Mouse (Mus musculus) myocyte (in vitro differentiated cells): ENCODE data around the gene Gm9376. TPM values are rescaled to one million over a fixed set of nuclear protein-coding genes. Genes with fewer than 3 reads are reported as not detected.

Source experiments
- H3K27me3 ChIP-seq: one replicate; pipeline ENCODE4 v1.6.1; 2011; ENCODE audit not compliant: control insufficient read depth, insufficient read depth, insufficient read length
- H3K36me3 ChIP-seq: one replicate; pipeline ENCODE4 v1.6.1; 2011; ENCODE audit not compliant: control insufficient read depth, insufficient read depth
- H3K4me2 ChIP-seq: one replicate; pipeline ENCODE4 v1.6.1; 2011; ENCODE audit warnings: low read depth, control low read depth
- H3K4me3 ChIP-seq: one replicate; pipeline ENCODE4 v1.5.1; 2011; ENCODE audit warnings: mild to moderate bottlenecking, control low read depth, moderate library complexity
- H3K79me2 ChIP-seq: one replicate; pipeline ENCODE4 v1.6.1; 2011; ENCODE audit not compliant: control insufficient read depth, insufficient read depth
- H3ac ChIP-seq: one replicate; pipeline ENCODE4 v1.6.1; 2011; ENCODE audit not compliant: control insufficient read depth, insufficient read length
- CEBPB ChIP-seq: IDR thresholded peaks from 2 replicates; pipeline ENCODE4 v1.6.1; 2011; ENCODE audit warnings: mild to moderate bottlenecking, moderate library complexity; ENCODE audit not compliant: poor library complexity, insufficient read depth, severe bottlenecking
- E2F4 ChIP-seq: IDR thresholded peaks from one replicate; pipeline ENCODE4 v1.6.1; 2011; ENCODE audit warnings: mild to moderate bottlenecking, control low read depth, moderate library complexity; ENCODE audit not compliant: insufficient read depth
- MAX ChIP-seq: IDR thresholded peaks from one replicate; pipeline ENCODE4 v1.6.1; 2011; ENCODE audit warnings: low read depth, mild to moderate bottlenecking, control low read depth
- MYOD1 ChIP-seq, 3 experiments: IDR thresholded peaks; one replicate each; pipeline ENCODE4 v1.6.1; 2011; ENCODE audit warnings: control low read depth in 2 of 3, low read depth in 2 of 3, mild to moderate bottlenecking in 2 of 3, moderate library complexity in 1 of 3; ENCODE audit not compliant: insufficient read length in 2 of 3, control insufficient read depth in 1 of 3
- MYOG ChIP-seq, 3 experiments: IDR thresholded peaks; one replicate each; pipeline ENCODE4 v1.6.1; 2011; ENCODE audit warnings: control low read depth in 2 of 3, low read depth in 2 of 3, mild to moderate bottlenecking in 2 of 3; ENCODE audit not compliant: insufficient read length in 2 of 3, control insufficient read depth in 1 of 3, insufficient read depth in 1 of 3
- POLR2A ChIP-seq: IDR thresholded peaks from one replicate; pipeline ENCODE4 v1.6.1; 2011; ENCODE audit warnings: low read depth, mild to moderate bottlenecking, control low read depth, moderate library complexity; ENCODE audit not compliant: insufficient read length
- POLR2AphosphoS2 ChIP-seq: IDR thresholded peaks from one replicate; pipeline ENCODE4 v1.6.1; 2011; ENCODE audit warnings: low read depth, control low read depth; ENCODE audit not compliant: insufficient read length
- REST ChIP-seq: IDR thresholded peaks from one replicate; pipeline ENCODE4 v1.6.1; 2011; ENCODE audit warnings: mild to moderate bottlenecking, control low read depth, moderate library complexity; ENCODE audit not compliant: insufficient read depth, insufficient read length
- SRF ChIP-seq: IDR thresholded peaks from one replicate; pipeline ENCODE4 v1.6.1; 2011; ENCODE audit warnings: low read depth; ENCODE audit not compliant: control insufficient read depth, insufficient read length
- TCF12 ChIP-seq: IDR thresholded peaks from one replicate; pipeline ENCODE4 v1.6.1; 2011; ENCODE audit warnings: mild to moderate bottlenecking, control low read depth; ENCODE audit not compliant: poor library complexity, insufficient read depth, severe bottlenecking
- TCF3 ChIP-seq: IDR thresholded peaks from one replicate; pipeline ENCODE4 v1.6.1; 2011; ENCODE audit warnings: low read depth, control low read depth; ENCODE audit not compliant: insufficient read length
- USF1 ChIP-seq: IDR thresholded peaks from one replicate; pipeline ENCODE4 v1.6.1; 2011; ENCODE audit warnings: low read depth, mild to moderate bottlenecking, control low read depth, moderate library complexity
- polyA plus RNA-seq: library from polyadenylated mRNA; unstranded; fragments of >200 nt; fragmentation: generic; extraction: Trizol; gene quantifications from one replicate; pipeline ENCODE4 v1.2.1, GENCODE M21; 2012; ENCODE audit warnings: missing spikeins

Gm9376 gene
- polyA plus RNA-seq, 1 experiment: not detected

GRCm38 (mm10) chr14:118282917-118283316 lies 16.2 kb downstream of the Gm9376 start:
- TF ChIP-seq TCF3: no peak
- TF ChIP-seq POLR2AphosphoS2: no peak
- no peak for TF ChIP-seq MYOG (IDR thresholded peaks at IDR 0.05; ENCODE audit: control insufficient read depth in 1 of 3, insufficient read depth in 1 of 3, insufficient read length in 2 of 3, low read depth in 2 of 3)
- TF ChIP-seq MAX: no peak
- TF ChIP-seq USF1: no peak
- no peak for TF ChIP-seq TCF12
- no peak for TF ChIP-seq MYOD1 (IDR thresholded peaks at IDR 0.05; ENCODE audit: control insufficient read depth in 1 of 3, insufficient read length in 2 of 3, low read depth in 2 of 3)
- TF ChIP-seq E2F4: no peak
- no peak for TF ChIP-seq POLR2A
- TF ChIP-seq CEBPB: no peak
- no peak for TF ChIP-seq SRF
- TF ChIP-seq REST: no peak
- no peak overlapping the region for H3ac ChIP-seq
- no peaks in the 10 kb centered on the region for H3K36me3 ChIP-seq
- no peaks in the 10 kb centered on the region for H3K79me2 ChIP-seq
- H3K4me3 ChIP-seq: no peak overlapping the region
- no peak overlapping the region for H3K4me2 ChIP-seq
- no peaks in the 10 kb centered on the region for H3K27me3 ChIP-seq

- no peaks in the 10 kb centered on the region for H3K36me3 ChIP-seq
- H3K4me3 ChIP-seq: no peak overlapping the region
- no peaks in the 10 kb centered on the region for H3K27me3 ChIP-seq
- H3K79me2 ChIP-seq: no peaks in the 10 kb centered on the region
- TF ChIP-seq SRF: no peak
- TF ChIP-seq E2F4: no peak
- no peak for TF ChIP-seq USF1
- no peak for TF ChIP-seq REST
- TF ChIP-seq CEBPB: no peak
- no peak for TF ChIP-seq POLR2A
- no peak for TF ChIP-seq TCF3
- no peak for TF ChIP-seq MYOD1 (IDR thresholded peaks at IDR 0.05; ENCODE audit: control insufficient read depth in 1 of 3, insufficient read length in 2 of 3, low read depth in 2 of 3)
- TF ChIP-seq TCF12: no peak
- no peak for TF ChIP-seq MYOG (IDR thresholded peaks at IDR 0.05; ENCODE audit: control insufficient read depth in 1 of 3, insufficient read depth in 1 of 3, insufficient read length in 2 of 3, low read depth in 2 of 3)
- no peak for TF ChIP-seq MAX
- no peak for TF ChIP-seq POLR2AphosphoS2
- no peak overlapping the region for H3K4me2 ChIP-seq
- no peak overlapping the region for H3ac ChIP-seq
These were observed 19.3 kb downstream of the Gm9376 start for GRCm38 (mm10) chr14:118286096-118286495.

GRCm38 (mm10) chr14:118289133-118289532 lies 22.4 kb downstream of the Gm9376 start:
- Histone ChIP-seq H3ac (no peak overlapping the region), H3K4me3 (no peak overlapping the region), H3K4me2 (no peak overlapping the region), H3K36me3 (no peaks in the 10 kb centered on the region), H3K79me2 (no peaks in the 10 kb centered on the region), H3K27me3 (no peaks in the 10 kb centered on the region)
- no peak for TF ChIP-seq CEBPB

- H3K79me2 ChIP-seq: no peaks in the 10 kb centered on the region
- no peak overlapping the region for H3K4me3 ChIP-seq
- TF ChIP-seq USF1 (no peak), POLR2AphosphoS2 (no peak), REST (no peak), TCF3 (no peak), CEBPB (no peak), TCF12 (no peak), MAX (no peak), E2F4 (no peak), MYOD1 (IDR thresholded peaks at IDR 0.05; ENCODE audit: control insufficient read depth in 1 of 3, insufficient read length in 2 of 3, low read depth in 2 of 3) (no peak), MYOG (IDR thresholded peaks at IDR 0.05; ENCODE audit: control insufficient read depth in 1 of 3, insufficient read depth in 1 of 3, insufficient read length in 2 of 3, low read depth in 2 of 3) (no peak), SRF (no peak), POLR2A (no peak)
- no peaks in the 10 kb centered on the region for H3K27me3 ChIP-seq
- H3ac ChIP-seq: no peak overlapping the region
- H3K4me2 ChIP-seq: no peak overlapping the region
- no peaks in the 10 kb centered on the region for H3K36me3 ChIP-seq
These were observed 23.2 kb downstream of the Gm9376 start for GRCm38 (mm10) chr14:118290009-118290408.

- Histone ChIP-seq H3K79me2 (no peaks in the 10 kb centered on the region), H3K4me2 (no peak overlapping the region), H3K4me3 (no peak overlapping the region), H3ac (no peak overlapping the region), H3K36me3 (no peaks in the 10 kb centered on the region), H3K27me3 (no peaks in the 10 kb centered on the region)
- TF ChIP-seq MYOD1 (IDR thresholded peaks at IDR 0.05; ENCODE audit: control insufficient read depth in 1 of 3, insufficient read length in 2 of 3, low read depth in 2 of 3): no peak
- no peak for TF ChIP-seq CEBPB
- TF ChIP-seq TCF3: no peak
- no peak for TF ChIP-seq SRF
- TF ChIP-seq REST: no peak
- no peak for TF ChIP-seq USF1
- no peak for TF ChIP-seq TCF12
- TF ChIP-seq MAX: no peak
- TF ChIP-seq POLR2AphosphoS2: no peak
- no peak for TF ChIP-seq POLR2A
- no peak for TF ChIP-seq E2F4
- TF ChIP-seq MYOG (IDR thresholded peaks at IDR 0.05; ENCODE audit: control insufficient read depth in 1 of 3, insufficient read depth in 1 of 3, insufficient read length in 2 of 3, low read depth in 2 of 3): no peak
These were observed 35.8 kb downstream of the Gm9376 start for GRCm38 (mm10) chr14:118302606-118303005.
